Mouse (Mus musculus): ENCODE data around the gene Hid1.
A peak's percentile ranks its signal among the peaks of the same experiment; 100 is the strongest.

DNA sequence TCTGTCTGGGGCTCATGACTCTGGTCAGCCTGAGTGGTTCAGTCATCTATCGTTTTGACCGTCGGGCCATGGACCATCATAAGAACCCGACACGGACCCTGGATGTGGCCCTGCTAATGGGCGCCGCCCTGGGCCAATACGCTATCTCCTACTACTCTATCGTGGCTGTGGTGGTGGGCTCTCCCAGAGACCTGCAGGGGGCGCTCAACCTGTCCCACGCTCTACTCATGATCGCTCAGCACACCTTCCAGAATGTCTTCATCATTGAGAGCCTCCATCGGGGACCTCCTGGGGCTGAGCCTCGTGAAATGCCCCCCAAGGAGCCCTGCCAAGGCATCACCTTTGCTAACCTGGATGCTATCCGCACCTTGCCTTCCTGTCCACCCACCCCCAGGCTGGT, 38.2 kb downstream of the Hid1 start:
- no peak for TF ChIP-seq POLR2A (IDR thresholded peaks at IDR 0.05; ENCODE audit: borderline replicate concordance, extremely low read depth, insufficient read depth, insufficient read length, poor library complexity, severe bottlenecking)
- peak; percentile 19; the same call in 1 of the 2 replicates for TF ChIP-seq CTCF (IDR thresholded peaks at IDR 0.05; ENCODE audit: borderline replicate concordance, extremely low read depth, insufficient read depth, insufficient read length)
